Mouse (Mus musculus) embryonic facial prominence, embryonic 13.5 days (tissue): ENCODE measurements around the gene H60b. TPM values are rescaled to one million over a fixed set of nuclear protein-coding genes. Genes with fewer than 3 reads are reported as not detected.
"Not testable (repeated sequence)": the region's sequence is repeated elsewhere in the genome, so short reads cannot be mapped to it uniquely, and the experiment has no call there.

ENCODE experiments used
- ATAC-seq: fragments of 200-750 bp; cut with Nextera tagmentation; 2 replicates; pipeline ENCODE4 v1.8.0; 2017; ENCODE audit warnings: low read depth; ENCODE audit not compliant: insufficient number of reproducible peaks, insufficient read depth, low FRiP score, low TSS enrichment
- H3K27ac ChIP-seq: fragments of 300-500 bp; sonication (generic); 2 replicates; pipeline ENCODE4 v1.5.1; 2015; ENCODE audit warnings: moderate library complexity, mild to moderate bottlenecking, inconsistent platforms
- H3K27me3 ChIP-seq: fragments of 300-500 bp; sonication (generic); 2 replicates; pipeline ENCODE4 v1.6.1; 2015; ENCODE audit warnings: mild to moderate bottlenecking, inconsistent platforms
- H3K36me3 ChIP-seq: fragments of 300-500 bp; sonication (generic); 2 replicates; pipeline ENCODE4 v1.6.1; 2015; ENCODE audit warnings: mild to moderate bottlenecking, inconsistent platforms
- H3K4me1 ChIP-seq: fragments of 300-500 bp; sonication (generic); 2 replicates; pipeline ENCODE4 v1.6.1; 2015; ENCODE audit warnings: inconsistent platforms
- H3K4me2 ChIP-seq: fragments of 300-500 bp; sonication (generic); 2 replicates; pipeline ENCODE4 v1.6.1; 2015; ENCODE audit warnings: moderate library complexity, mild to moderate bottlenecking, inconsistent platforms
- H3K4me3 ChIP-seq: fragments of 300-500 bp; sonication (generic); 2 replicates; pipeline ENCODE4 v1.5.1; 2015; ENCODE audit warnings: mild to moderate bottlenecking, inconsistent platforms
- H3K9ac ChIP-seq: fragments of 300-500 bp; sonication (generic); 2 replicates; pipeline ENCODE4 v1.6.1; 2015; ENCODE audit warnings: mild to moderate bottlenecking, inconsistent platforms
- H3K9me3 ChIP-seq: fragments of 300-500 bp; sonication (generic); 2 replicates; pipeline ENCODE4 v1.6.1; 2016; ENCODE audit warnings: inconsistent platforms
- WGBS: fragments of 180-500 bp; shearing (Covaris S2); methylation state at CpG from one replicate; pipeline ENCODE4 v1.1.7; 2015; ENCODE audit warnings: mixed read lengths; 5-methylcytosine and 5-hydroxymethylcytosine counted together
- polyA plus RNA-seq: library from polyadenylated mRNA; unstranded; fragments of >200 nt; fragmentation: Nextera tagmentation; extraction: Ambion mirVana; gene quantifications from 2 replicates; pipeline ENCODE4 v1.2.1, GENCODE M21; 2015

Gene H60b
- polyA plus RNA-seq, 1 experiment from 2014 or later = 0.37 TPM

- not testable (repeated sequence) for H3K9me3 ChIP-seq, H3K4me3 ChIP-seq, H3K4me2 ChIP-seq, H3K9ac ChIP-seq, H3K36me3 ChIP-seq, H3K27ac ChIP-seq, ATAC-seq
- Histone ChIP-seq H3K27me3 (peaks cover 67% of the 10 kb centered on the region), H3K4me1 (peaks cover 18% of the 10 kb centered on the region)
- 3% methylated on average over 11 of the region's 11 CpGs for WGBS
Measured at GRCm38 (mm10) chr10:22151863-22152640, 6.3 kb upstream of the H60b start.

- H3K27ac ChIP-seq, H3K9me3 ChIP-seq, H3K4me3 ChIP-seq, H3K36me3 ChIP-seq, ATAC-seq, H3K4me2 ChIP-seq, H3K9ac ChIP-seq: not testable (repeated sequence)
- 7% methylated on average over 7 of the region's 7 CpGs for WGBS
- Histone ChIP-seq H3K4me1 (peaks cover 19% of the 10 kb centered on the region), H3K27me3 (peaks cover 77% of the 10 kb centered on the region)
Measured at GRCm38 (mm10) chr10:22153147-22153690, 5.2 kb upstream of the H60b start.

GRCm38 (mm10) chr10:22154127-22154526 lies 4.3 kb upstream of the H60b start:
- H3K4me2 ChIP-seq = peak overlapping the region; percentile 56
- H3K27me3 ChIP-seq = peaks cover 86% of the 10 kb centered on the region
- peaks cover 27% of the 10 kb centered on the region for H3K4me1 ChIP-seq
- H3K4me3 ChIP-seq = peak overlapping the region; percentile 31
- H3K36me3 ChIP-seq, ATAC-seq, H3K9me3 ChIP-seq, H3K27ac ChIP-seq: not testable (repeated sequence)
- WGBS = under 1% methylated on average over 38 of the region's 38 CpGs
- H3K9ac ChIP-seq = 0 out of 2 replicates have a peak overlapping the region, but pooled peaks have one; percentile 36

- WGBS = 7% methylated on average over 3 of the region's 3 CpGs
- H3K4me2 ChIP-seq = no peak overlapping the region
Measured at GRCm38 (mm10) chr10:22154871-22155799, 3.3 kb upstream of the H60b start.

GRCm38 (mm10) chr10:22159131-22159561 lies 760 bp downstream of the H60b start:
- Histone ChIP-seq H3K4me2 (peak overlapping the region; percentile 57), H3K9ac (no peak overlapping the region), H3K27me3 (peaks cover 83% of the 10 kb centered on the region), H3K36me3 (no peaks in the 10 kb centered on the region), H3K27ac (no peak overlapping the region), H3K9me3 (no peaks in the 10 kb centered on the region), H3K4me1 (peaks cover 12% of the 10 kb centered on the region), H3K4me3 (peak overlapping the region; percentile 37)
- no peak for ATAC-seq
- under 1% methylated on average over 24 of the region's 24 CpGs for WGBS

More at GRCm38 (mm10) chr10:22154871-22155799, 3.3 kb upstream of the H60b start:
- no peak for ATAC-seq
- H3K4me1 ChIP-seq = peaks cover 23% of the 10 kb centered on the region
- H3K9ac ChIP-seq = no peak overlapping the region
- no peaks in the 10 kb centered on the region for H3K36me3 ChIP-seq
- H3K27me3 ChIP-seq = peaks cover 88% of the 10 kb centered on the region
- no peaks in the 10 kb centered on the region for H3K9me3 ChIP-seq
- H3K4me3 ChIP-seq = no peak overlapping the region
- no peak overlapping the region for H3K27ac ChIP-seq

- Histone ChIP-seq H3K4me1 (peaks cover 12% of the 10 kb centered on the region), H3K27ac (no peak overlapping the region), H3K9me3 (no peaks in the 10 kb centered on the region), H3K4me3 (no peak overlapping the region), H3K4me2 (no peak overlapping the region), H3K36me3 (no peaks in the 10 kb centered on the region), H3K27me3 (peaks cover 80% of the 10 kb centered on the region), H3K9ac (no peak overlapping the region)
- ATAC-seq = no peak
- WGBS = 2% methylated on average over 23 of the region's 23 CpGs
Measured at GRCm38 (mm10) chr10:22159581-22160140, 1.3 kb downstream of the H60b start.

- H3K9me3 ChIP-seq, H3K36me3 ChIP-seq, H3K27ac ChIP-seq, ATAC-seq, H3K9ac ChIP-seq, H3K4me1 ChIP-seq: not testable (repeated sequence)
- Histone ChIP-seq H3K27me3 (peaks cover 47% of the 10 kb centered on the region), H3K4me3 (peak overlapping the region; percentile 17; the same call in 1 of the 2 replicates), H3K4me2 (peak overlapping the region; percentile 50)
- 6% methylated on average over 9 of the region's 9 CpGs for WGBS
Measured at GRCm38 (mm10) chr10:22163279-22163678, 4.9 kb downstream of the H60b start.

GRCm38 (mm10) chr10:22163705-22164583 lies 5.6 kb downstream of the H60b start:
- H3K4me1 ChIP-seq, ATAC-seq, H3K9ac ChIP-seq, H3K27ac ChIP-seq, H3K9me3 ChIP-seq, H3K36me3 ChIP-seq: not testable (repeated sequence)
- 35% methylated on average over 16 of the region's 16 CpGs for whole genome bisulfite sequencing
- Histone ChIP-seq H3K27me3 (peaks cover 40% of the 10 kb centered on the region), H3K4me3 (peak overlapping the region; percentile 17; the same call in 1 of the 2 replicates), H3K4me2 (peak overlapping the region; percentile 50)

GRCm38 (mm10) chr10:22165328-22166003 lies 7.1 kb downstream of the H60b start:
- not testable (repeated sequence) for H3K4me2 ChIP-seq, H3K9me3 ChIP-seq, H3K36me3 ChIP-seq, ATAC-seq, H3K4me1 ChIP-seq, H3K9ac ChIP-seq, H3K27ac ChIP-seq, H3K4me3 ChIP-seq
- H3K27me3 ChIP-seq = peaks cover 27% of the 10 kb centered on the region
- 60% methylated on average over 5 of the region's 5 CpGs for WGBS

- not testable (repeated sequence) for H3K4me1 ChIP-seq, ATAC-seq, H3K9me3 ChIP-seq, H3K36me3 ChIP-seq, H3K27ac ChIP-seq, H3K4me2 ChIP-seq, H3K9ac ChIP-seq, H3K4me3 ChIP-seq
- peaks cover 21% of the 10 kb centered on the region for H3K27me3 ChIP-seq
- 70% methylated on average over 2 of the region's 2 CpGs for WGBS
Measured at GRCm38 (mm10) chr10:22166025-22166424, 7.6 kb downstream of the H60b start.
